Mouse (Mus musculus): Measurements from ENCODE around the gene Camkmt. TPM values are rescaled to one million over a fixed set of nuclear protein-coding genes. Genes with fewer than 3 reads are reported as not detected.

Gene Camkmt
- total RNA-seq, 2 experiments from 2014 or later = 0.57 to 1.2 TPM

GRCm38 (mm10) chr17:85488601-85489487, 398.5 kb downstream of the Camkmt start:
- DNase-seq (ENCODE audit: low spot score) = no peak

GRCm38 (mm10) chr17:85489488-85489980, 399.2 kb downstream of the Camkmt start:
- no peak for DNase-seq (ENCODE audit: low spot score)

GRCm38 (mm10) chr17:85491491-85491890, 401.1 kb downstream of the Camkmt start:
- DNase-seq (ENCODE audit: low spot score) = no peak

- DNase-seq (ENCODE audit: low spot score) = no peak
Observed at GRCm38 (mm10) chr17:85493521-85493920, 403.2 kb downstream of the Camkmt start.

GRCm38 (mm10) chr17:85495012-85495754, 404.8 kb downstream of the Camkmt start:
- DNase-seq (ENCODE audit: low spot score) = no peak

- DNase-seq (ENCODE audit: low spot score) = no peak
Observed at GRCm38 (mm10) chr17:85495871-85496270, 405.5 kb downstream of the Camkmt start.

GRCm38 (mm10) chr17:85504888-85505287, 414.5 kb downstream of the Camkmt start:
- no peak for DNase-seq (ENCODE audit: low spot score)

GRCm38 (mm10) chr17:85506206-85507088, 416.1 kb downstream of the Camkmt start:
- no peak for DNase-seq (ENCODE audit: low spot score)

GRCm38 (mm10) chr17:85507089-85507460, 416.7 kb downstream of the Camkmt start:
- DNase-seq (ENCODE audit: low spot score) = no peak

Other genes with a start within 250 kb of the Camkmt start
- 100 to 1,000 TPM; 168 to 210 TPM for gene Ppm1b, start 133.8 kb upstream of the Camkmt start, total RNA-seq (2021)
- gene Slc3a1, start 62.2 kb upstream of the Camkmt start, total RNA-seq (2021) = under 1 TPM; 0.09 to 0.30 TPM
- gene Prepl, start 311 bp upstream of the Camkmt start, total RNA-seq (2021) = 10 to 100 TPM; 18.3 to 20.8 TPM

Measured in gastrocnemius, adult 18-20 months (tissue).